8 mouse cellular contexts compared by ENCODE assay signal in the genomic region with DNA sequence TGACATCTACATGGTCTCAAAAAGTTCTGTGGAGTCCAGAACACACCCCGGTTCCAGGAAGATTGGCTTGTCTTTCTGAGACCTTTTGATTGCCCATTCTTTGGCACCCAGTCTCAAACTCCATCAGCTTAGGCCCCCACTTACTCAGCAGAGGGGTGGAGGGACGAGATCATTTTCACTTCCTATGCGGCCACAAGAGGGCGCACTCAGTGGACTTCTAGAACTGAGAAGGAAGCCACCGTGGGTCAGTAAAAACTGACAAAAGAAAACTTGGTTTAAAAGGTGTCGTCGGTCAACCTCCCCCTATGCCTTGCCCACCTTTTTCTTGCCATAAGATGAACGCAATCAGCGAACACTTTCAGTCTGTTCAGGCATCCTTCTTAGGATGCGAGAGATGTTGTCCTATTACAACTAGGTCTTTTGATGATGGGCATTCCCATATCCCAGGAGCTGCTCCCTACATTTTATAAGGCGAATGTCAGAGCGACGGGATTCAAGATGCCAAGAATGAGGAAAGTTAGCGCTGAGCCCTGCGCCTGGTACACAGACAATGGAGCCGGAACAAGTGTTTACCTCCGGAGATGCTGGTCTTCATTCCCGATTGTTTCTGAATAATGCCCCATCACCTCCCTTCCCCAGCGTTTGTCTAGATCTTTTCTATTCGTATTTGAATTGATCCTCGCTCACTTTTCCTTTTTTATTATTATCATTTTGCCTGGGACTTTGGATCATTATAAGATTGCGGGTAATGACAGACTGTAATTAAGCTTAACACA. TPM values are rescaled to one million over a fixed set of nuclear protein-coding genes. Genes with fewer than 3 reads are reported as not detected.
DNase-seq lines count a peak whose midpoint lies in the region; ATAC-seq and TF ChIP-seq lines count a peak whose summit lies in the region.

No protein-coding gene starts in this region.

- H3K4me1 ChIP-seq in embryonic facial prominence, embryonic 10.5 days, result peaks cover 6% of the 10 kb centered on the region; the same call in 1 of the 2 replicates
- peaks cover 3% of the 10 kb centered on the region for H3K4me1 ChIP-seq in heart, adult 2 months (ENCODE audit: control insufficient read depth, insufficient read depth, low read length)
- H3K4me1 ChIP-seq in limb, embryonic 12.5 days (replicated peaks), result 0 out of 2 replicates have a peak, but pooled peaks cover 5% of the 10 kb centered on the region
- H3K4me1 ChIP-seq in midbrain, embryonic 15.5 days, result peaks cover 3% of the 10 kb centered on the region; the same call in 1 of the 2 replicates
- peaks cover 5% of the 10 kb centered on the region; the same call in 1 of the 2 replicates for H3K4me1 ChIP-seq in stomach, embryonic 15.5 days

- ATAC-seq in limb, embryonic 12.5 days (ENCODE audit: insufficient number of reproducible peaks, insufficient read depth, low FRiP score, low TSS enrichment, low read depth), result no peak
- peak; percentile 73 for ATAC-seq in midbrain, embryonic 15.5 days (replicated peaks)
- no peak for ATAC-seq in stomach, embryonic 15.5 days (ENCODE audit: insufficient read depth, low FRiP score, low read depth)

- no peak for TF ChIP-seq POLR2A in heart, adult 2 months (IDR thresholded peaks at IDR 0.05; ENCODE audit: insufficient read depth, low read depth, low read length)

- H3K4me2 ChIP-seq in limb, embryonic 12.5 days, result peak overlapping the region; percentile 50
- peak overlapping the region; percentile 53 for H3K4me2 ChIP-seq in midbrain, embryonic 15.5 days
- peak overlapping the region; percentile 53 for H3K4me2 ChIP-seq in stomach, embryonic 15.5 days

- DNase-seq in 3T3-L1 (ENCODE audit: low read depth, low spot score), result peak; percentile 43
- peak; percentile 81 for DNase-seq in adrenal gland, postnatal 14 days
- peak; percentile 77 for DNase-seq in embryonic facial prominence, embryonic 10.5 days (ENCODE audit: low spot score)
- DNase-seq in heart, adult 2 months, result peak; percentile 58 to 75
- peak; percentile 42 to 71 for DNase-seq in kidney, adult 8-10 months

- H3K4me3 ChIP-seq in embryonic facial prominence, embryonic 10.5 days, result peak overlapping the region; percentile 50
- H3K4me3 ChIP-seq in heart, adult 2 months, result peak overlapping the region; percentile 27
- H3K4me3 ChIP-seq in limb, embryonic 12.5 days (replicated peaks), result peak overlapping the region; percentile 21
- H3K4me3 ChIP-seq in midbrain, embryonic 15.5 days, result peak overlapping the region; percentile 29
- peak overlapping the region; percentile 24; the same call in 1 of the 2 replicates for H3K4me3 ChIP-seq in stomach, embryonic 15.5 days (replicated peaks)

- intact Hi-C loops in heart, adult 2 months (cut with DNase I), result loop anchor here (1.0 to 10.0 kb wide), 4 partner anchors 39 to 307 kb away; no protein-coding TSS in a partner anchor

- TF ChIP-seq EP300 in heart, adult 2 months (IDR thresholded peaks at IDR 0.05; ENCODE audit: insufficient read depth, low read depth, low read length), result no peak

- no peak overlapping the region for H3K9ac ChIP-seq in heart, adult 2 months (ENCODE audit: low read depth, low read length)
- H3K9ac ChIP-seq in limb, embryonic 12.5 days (replicated peaks), result no peak overlapping the region
- peak overlapping the region; percentile 37; the same call in 1 of the 2 replicates for H3K9ac ChIP-seq in midbrain, embryonic 15.5 days
- no peak overlapping the region for H3K9ac ChIP-seq in stomach, embryonic 15.5 days

- H3K27me3 ChIP-seq in embryonic facial prominence, embryonic 10.5 days (replicated peaks; ENCODE audit: low read depth, poor library complexity, severe bottlenecking), result peaks cover 25% of the 10 kb centered on the region
- H3K27me3 ChIP-seq in heart, adult 2 months (ENCODE audit: control insufficient read depth, insufficient read depth, low read length), result no peaks in the 10 kb centered on the region
- peaks cover 32% of the 10 kb centered on the region for H3K27me3 ChIP-seq in limb, embryonic 12.5 days
- H3K27me3 ChIP-seq in midbrain, embryonic 15.5 days (replicated peaks), result no peaks in the 10 kb centered on the region
- 0 out of 2 replicates have a peak, but pooled peaks cover 3% of the 10 kb centered on the region for H3K27me3 ChIP-seq in stomach, embryonic 15.5 days (replicated peaks)

- H3K27ac ChIP-seq in embryonic facial prominence, embryonic 10.5 days (replicated peaks), result peak overlapping the region; percentile 16; the same call in 1 of the 2 replicates
- no peak overlapping the region for H3K27ac ChIP-seq in heart, adult 2 months
- H3K27ac ChIP-seq in limb, embryonic 12.5 days, result no peak overlapping the region
- no peak overlapping the region; the same call in 1 of the 2 replicates for H3K27ac ChIP-seq in midbrain, embryonic 15.5 days
- no peak overlapping the region for H3K27ac ChIP-seq in stomach, embryonic 15.5 days

- no peaks in the 10 kb centered on the region for H3K36me3 ChIP-seq in embryonic facial prominence, embryonic 10.5 days (replicated peaks)
- H3K36me3 ChIP-seq in heart, adult 2 months (ENCODE audit: control insufficient read depth, insufficient read depth, low read length), result no peaks in the 10 kb centered on the region
- no peaks in the 10 kb centered on the region for H3K36me3 ChIP-seq in limb, embryonic 12.5 days
- no peaks in the 10 kb centered on the region for H3K36me3 ChIP-seq in midbrain, embryonic 15.5 days (replicated peaks)
- H3K36me3 ChIP-seq in stomach, embryonic 15.5 days, result no peaks in the 10 kb centered on the region

- TF ChIP-seq CTCF in heart, adult 2 months (IDR thresholded peaks at IDR 0.05), result peak; percentile 84

- H3K79me2 ChIP-seq in heart, adult 2 months (replicated peaks; ENCODE audit: control insufficient read depth, insufficient read depth, low read length), result no peaks in the 10 kb centered on the region

- 21% methylated on average over 22 of the region's 22 CpGs for WGBS in embryonic facial prominence, embryonic 10.5 days
- WGBS in heart, adult 2 months, result 37% methylated on average over 22 of the region's 22 CpGs
- 29% methylated on average over 22 of the region's 22 CpGs for WGBS in limb, embryonic 12.5 days
- WGBS in midbrain, embryonic 15.5 days, result 20% methylated on average over 22 of the region's 22 CpGs
- 30% methylated on average over 22 of the region's 22 CpGs for WGBS in stomach, embryonic 15.5 days

- peaks cover 7% of the 10 kb centered on the region; the same call in 1 of the 2 replicates for H3K9me3 ChIP-seq in embryonic facial prominence, embryonic 10.5 days
- H3K9me3 ChIP-seq in limb, embryonic 12.5 days, result no peaks in the 10 kb centered on the region
- no peaks in the 10 kb centered on the region for H3K9me3 ChIP-seq in midbrain, embryonic 15.5 days
- no peaks in the 10 kb centered on the region for H3K9me3 ChIP-seq in stomach, embryonic 15.5 days

RNA-seq across cellular contexts. Expression of gene Ccdc149, which starts 44.1 kb away (rescaled TPM):
- total RNA-seq in adrenal gland, postnatal 14 days (2021), result 3.9 and 5.5 TPM in 2 replicates
- polyA plus RNA-seq in embryonic facial prominence, embryonic 10.5 days (2016; fragmentation: Nextera tagmentation; extraction: Ambion mirVana), result 1.4 and 1.5 TPM in 2 replicates
- 1 to 10 TPM; 7.2 to 7.4 TPM for total RNA-seq in heart, adult 2 months (2021)
- polyA plus RNA-seq in heart, adult 2 months (2012; rRNA removed), result 3.0 and 4.7 TPM in 2 replicates
- 1.1 and 1.2 TPM in 2 replicates for polyA plus RNA-seq in limb, embryonic 12.5 days (2016; fragmentation: Nextera tagmentation; extraction: Ambion mirVana)
- polyA plus RNA-seq in midbrain, embryonic 15.5 days (2015; fragmentation: Nextera tagmentation; extraction: Ambion mirVana), result 14.0 and 14.9 TPM in 2 replicates
- 4.7 and 5.6 TPM in 2 replicates for polyA plus RNA-seq in stomach, embryonic 15.5 days (2015; fragmentation: Nextera tagmentation; extraction: Ambion mirVana)

RNA-seq across cellular contexts. Expression of gene Lgi2, which starts 50.8 kb away (rescaled TPM):
- total RNA-seq in adrenal gland, postnatal 14 days (2021), result 1.1 and 1.3 TPM in 2 replicates
- polyA plus RNA-seq in embryonic facial prominence, embryonic 10.5 days (2016; fragmentation: Nextera tagmentation; extraction: Ambion mirVana), result 1.7 and 2.0 TPM in 2 replicates
- under 1 TPM; 0.32 to 0.39 TPM for total RNA-seq in heart, adult 2 months (2021)
- 0.79 and 0.88 TPM in 2 replicates for polyA plus RNA-seq in heart, adult 2 months (2012; rRNA removed)
- 1.2 and 1.3 TPM in 2 replicates for polyA plus RNA-seq in limb, embryonic 12.5 days (2016; fragmentation: Nextera tagmentation; extraction: Ambion mirVana)
- polyA plus RNA-seq in midbrain, embryonic 15.5 days (2015; fragmentation: Nextera tagmentation; extraction: Ambion mirVana), result 5.0 and 5.1 TPM in 2 replicates
- 14.1 and 16.1 TPM in 2 replicates for polyA plus RNA-seq in stomach, embryonic 15.5 days (2015; fragmentation: Nextera tagmentation; extraction: Ambion mirVana)
